Mouse (Mus musculus) limb, embryonic 14.5 days (tissue): ENCODE measurements around the gene Cln6. TPM values are rescaled to one million over a fixed set of nuclear protein-coding genes. Genes with fewer than 3 reads are reported as not detected.
"Not testable (repeated sequence)": the region's sequence is repeated elsewhere in the genome, so short reads cannot be mapped to it uniquely, and the experiment has no call there.

Experiments
- ATAC-seq: fragments of 200-750 bp; cut with Nextera tagmentation; 2 replicates; pipeline ENCODE4 v1.8.0; 2017; ENCODE audit warnings: low read depth, moderate number of reproducible peaks, moderate TSS enrichment; ENCODE audit not compliant: low FRiP score
- DNase-seq: peaks from one replicate; pipeline ENCODE4 v3.0.0-alpha.2; 2015; ENCODE audit warnings: low spot score
- H3K27ac ChIP-seq: fragments of 300-500 bp; sonication (generic); replicated peaks from 2 replicates; pipeline ENCODE4 v1.5.1; 2014; ENCODE audit warnings: low read depth, mild to moderate bottlenecking, low read length, moderate library complexity, mixed read lengths
- H3K27me3 ChIP-seq: fragments of 300-500 bp; sonication (generic); 2 replicates; pipeline ENCODE4 v1.6.1; 2014; ENCODE audit warnings: low read length, mixed read lengths; ENCODE audit not compliant: control insufficient read depth, insufficient read depth
- H3K36me3 ChIP-seq: fragments of 300-500 bp; sonication (generic); 2 replicates; pipeline ENCODE4 v1.6.1; 2014; ENCODE audit warnings: mild to moderate bottlenecking, low read length, moderate library complexity, mixed read lengths; ENCODE audit not compliant: control insufficient read depth, insufficient read depth
- H3K4me1 ChIP-seq: fragments of 300-500 bp; sonication (generic); 2 replicates; pipeline ENCODE4 v1.6.1; 2014; ENCODE audit warnings: antibody characterized with exemption, low read length, mixed read lengths; ENCODE audit not compliant: control insufficient read depth, insufficient read depth
- H3K4me2 ChIP-seq: fragments of 300-500 bp; sonication (generic); replicated peaks from 2 replicates; pipeline ENCODE4 v1.6.1; 2014; ENCODE audit warnings: low read depth, mild to moderate bottlenecking, low read length, moderate library complexity; ENCODE audit not compliant: severe bottlenecking
- H3K4me3 ChIP-seq: fragments of 300-500 bp; sonication (generic); replicated peaks from 2 replicates; pipeline ENCODE4 v1.5.1; 2014; ENCODE audit warnings: low read length
- H3K9ac ChIP-seq: fragments of 300-500 bp; sonication (generic); 2 replicates; pipeline ENCODE4 v1.6.1; 2014; ENCODE audit warnings: mild to moderate bottlenecking, low read depth, low read length, moderate library complexity; ENCODE audit not compliant: severe bottlenecking
- H3K9me3 ChIP-seq: fragments of 300-500 bp; sonication (generic); 2 replicates; pipeline ENCODE4 v1.6.1; 2016; ENCODE audit warnings: low read length; ENCODE audit not compliant: control insufficient read depth
- POLR2A ChIP-seq: fragments of 200-500 bp; IDR thresholded peaks from 2 replicates; pipeline ENCODE4 v1.8.0; 2012; ENCODE audit warnings: inconsistent platforms, mild to moderate bottlenecking, moderate library complexity, borderline replicate concordance; ENCODE audit not compliant: insufficient read depth, insufficient read length; ENCODE audit errors: extremely low read depth
- WGBS: fragments of 180-500 bp; shearing (Covaris S2); extraction: QIAGEN DNeasy Blood & Tissue Kit; methylation state at CpG from one replicate; pipeline ENCODE4 v1.1.7; 2014; 5-methylcytosine and 5-hydroxymethylcytosine counted together
- polyA plus RNA-seq, 2 experiments: library from polyadenylated mRNA; depleted of rRNA in 1 of 2; stranded (reverse) in 1 of 2; unstranded in 1 of 2; fragments of >200 nt; fragmentation: Nextera tagmentation in 1 of 2; extraction: Ambion mirVana in 1 of 2; gene quantifications; 2 replicates each; pipeline versions ENCODE4 v1.2.1 to v1.2.3; 2012 to 2014

The Cln6 gene
- polyA plus RNA-seq, 2 experiments, result 25.6 to 57.5 TPM

DNA sequence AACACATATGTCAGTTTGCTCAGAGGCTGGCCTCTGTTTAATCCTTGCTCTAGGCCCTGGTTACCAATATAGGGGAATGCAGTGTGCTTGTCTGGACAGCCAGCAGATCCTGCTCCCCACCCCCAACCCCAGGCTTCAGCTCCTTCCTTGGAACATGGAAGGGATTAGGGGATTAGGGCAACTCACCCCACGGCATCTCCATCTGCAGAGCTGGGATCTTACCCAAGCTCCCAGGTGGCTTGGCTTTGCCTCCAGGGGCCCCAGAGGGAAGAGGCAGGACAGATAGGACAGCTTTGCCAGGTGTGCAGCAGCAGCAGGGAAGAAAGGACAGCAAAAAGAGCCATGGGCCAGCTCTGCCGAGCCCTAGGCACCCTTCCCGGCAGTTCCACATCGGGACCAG, 22.3 kb downstream of the Cln6 start:
- Histone ChIP-seq H3K9me3 (no peaks in the 10 kb centered on the region), H3K4me3 (no peak overlapping the region), H3K4me2 (no peak overlapping the region), H3K27me3 (no peaks in the 10 kb centered on the region), H3K9ac (no peak overlapping the region), H3K27ac (no peak overlapping the region), H3K4me1 (peaks cover 31% of the 10 kb centered on the region), H3K36me3 (no peaks in the 10 kb centered on the region)
- TF ChIP-seq POLR2A, result no peak
- 60% methylated on average over 4 of the region's 4 CpGs for WGBS
- no peak for ATAC-seq
- no peak for DNase-seq

DNA sequence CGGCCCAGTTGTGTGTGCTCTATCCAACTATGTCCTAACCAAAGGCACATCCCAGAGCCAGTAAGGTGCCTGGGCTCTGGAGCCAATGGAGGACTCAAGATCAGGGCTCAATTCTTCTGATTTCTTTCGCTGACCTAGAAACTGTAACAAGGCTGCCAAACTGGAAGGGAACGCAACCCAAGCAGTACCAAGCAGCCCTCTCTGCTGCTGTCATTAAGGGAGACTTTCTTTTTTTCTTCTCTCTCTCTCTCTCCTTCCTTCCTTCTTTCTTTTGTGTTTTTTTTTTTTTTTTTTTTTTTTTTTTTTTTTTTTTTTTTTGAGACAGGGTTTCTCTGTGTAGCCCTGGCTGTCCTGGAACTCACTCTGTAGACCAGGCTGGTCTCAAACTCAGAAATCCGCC, 30.7 kb downstream of the Cln6 start:
- DNase-seq, H3K36me3 ChIP-seq, H3K9me3 ChIP-seq, ATAC-seq, H3K4me3 ChIP-seq, H3K4me2 ChIP-seq, H3K27ac ChIP-seq, H3K27me3 ChIP-seq, H3K4me1 ChIP-seq, H3K9ac ChIP-seq: not testable (repeated sequence)
- WGBS, result 89% methylated on average over 4 of the region's 4 CpGs

DNA sequence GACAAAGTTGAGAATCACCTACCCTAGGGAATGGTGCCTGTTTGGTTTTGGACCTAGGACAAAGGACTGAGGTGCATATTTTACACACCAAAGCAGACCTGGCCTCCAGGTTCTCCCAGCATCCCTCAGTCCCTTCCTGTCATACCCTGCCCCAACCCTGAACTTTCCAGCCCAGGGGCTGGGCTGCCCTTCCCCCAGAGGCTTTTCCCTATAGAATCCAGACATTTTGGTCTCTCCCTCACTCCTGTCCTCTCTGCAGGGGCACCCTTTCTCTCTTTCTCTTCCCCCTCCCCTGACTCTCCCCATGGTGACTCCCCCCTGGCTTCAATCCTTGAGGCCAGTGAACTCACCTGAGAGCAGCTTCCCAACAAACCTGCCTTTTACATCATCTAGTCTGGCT, 32.1 kb downstream of the Cln6 start:
- Histone ChIP-seq H3K9me3 (no peaks in the 10 kb centered on the region), H3K27me3 (no peaks in the 10 kb centered on the region), H3K4me3 (no peak overlapping the region), H3K27ac (no peak overlapping the region), H3K36me3 (no peaks in the 10 kb centered on the region), H3K9ac (no peak overlapping the region), H3K4me1 (no peaks in the 10 kb centered on the region), H3K4me2 (no peak overlapping the region)
- TF ChIP-seq POLR2A, result no peak
- ATAC-seq (no peak), DNase-seq (no peak)

DNA sequence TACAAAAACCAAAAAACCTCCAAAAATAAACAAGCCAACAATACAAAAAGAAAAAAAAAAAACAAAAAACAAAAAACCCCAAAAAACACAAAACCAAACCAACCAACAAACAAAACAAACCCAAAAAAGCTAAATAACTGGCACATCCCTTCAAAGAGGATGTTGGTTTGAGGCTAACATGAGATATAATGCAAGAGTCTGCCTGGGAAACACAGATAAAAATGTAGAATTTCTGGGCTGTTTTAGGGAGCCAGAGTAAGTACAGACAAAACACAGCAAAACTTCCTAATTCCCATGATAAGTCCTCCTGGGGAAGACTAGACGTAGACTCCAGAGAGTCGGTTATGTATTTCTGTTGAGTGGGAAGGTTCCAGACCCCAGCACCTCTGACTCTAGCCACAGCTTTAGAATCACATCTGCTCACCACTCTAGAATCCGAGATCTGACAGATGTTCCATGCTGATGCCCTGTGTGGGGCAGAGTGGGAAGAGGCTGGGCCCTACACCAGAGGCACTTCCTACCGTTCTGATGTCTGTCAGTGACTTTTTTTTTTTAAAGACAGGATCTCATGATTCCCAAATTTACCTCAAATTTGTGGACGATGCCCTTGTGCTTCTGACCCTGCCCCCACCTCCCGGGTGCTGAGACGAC, 38.5 kb downstream of the Cln6 start:
- H3K27ac ChIP-seq, result no peak overlapping the region
- DNase-seq, result no peak
- no peak overlapping the region for H3K4me3 ChIP-seq
- H3K4me1 ChIP-seq, result peaks cover 6% of the 10 kb centered on the region; the same call in 1 of the 2 replicates
- H3K4me2 ChIP-seq, result no peak overlapping the region
- TF ChIP-seq POLR2A, result no peak
- no peaks in the 10 kb centered on the region for H3K9me3 ChIP-seq
- no peaks in the 10 kb centered on the region for H3K27me3 ChIP-seq
- WGBS, result 80% methylated on average over 7 of the region's 7 CpGs
- no peak overlapping the region for H3K9ac ChIP-seq
- no peak for ATAC-seq
- H3K36me3 ChIP-seq, result peaks cover 28% of the 10 kb centered on the region

DNA sequence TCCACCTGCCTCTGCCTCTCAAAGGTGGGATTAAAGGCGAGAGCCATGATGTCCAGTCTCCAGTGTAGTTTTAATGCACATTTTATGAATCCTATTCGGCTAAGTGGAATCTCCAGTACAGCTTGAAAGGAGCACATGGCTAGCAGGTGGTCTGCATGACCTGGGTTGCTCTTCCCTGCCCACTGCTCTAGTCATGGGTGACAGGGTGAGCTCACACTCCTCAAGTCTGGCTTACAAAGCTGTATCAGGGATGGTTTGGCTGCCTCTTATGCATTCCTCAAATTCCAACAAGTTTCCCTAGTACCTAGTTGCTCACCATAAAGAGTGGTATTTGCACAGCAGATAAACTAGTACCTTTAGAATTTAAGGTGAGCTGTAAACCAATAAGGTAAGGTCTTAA, 39.2 kb downstream of the Cln6 start:
- DNase-seq (no peak), ATAC-seq (no peak)
- H3K27me3 ChIP-seq, result no peaks in the 10 kb centered on the region
- no peak overlapping the region for H3K4me3 ChIP-seq
- no peak overlapping the region for H3K4me2 ChIP-seq
- peaks cover 6% of the 10 kb centered on the region; the same call in 1 of the 2 replicates for H3K4me1 ChIP-seq
- H3K9ac ChIP-seq, result no peak overlapping the region
- no peaks in the 10 kb centered on the region for H3K9me3 ChIP-seq
- no peak for TF ChIP-seq POLR2A
- H3K36me3 ChIP-seq, result peaks cover 34% of the 10 kb centered on the region
- no peak overlapping the region for H3K27ac ChIP-seq
- WGBS, result 64% methylated on average over 2 of the region's 2 CpGs

DNA sequence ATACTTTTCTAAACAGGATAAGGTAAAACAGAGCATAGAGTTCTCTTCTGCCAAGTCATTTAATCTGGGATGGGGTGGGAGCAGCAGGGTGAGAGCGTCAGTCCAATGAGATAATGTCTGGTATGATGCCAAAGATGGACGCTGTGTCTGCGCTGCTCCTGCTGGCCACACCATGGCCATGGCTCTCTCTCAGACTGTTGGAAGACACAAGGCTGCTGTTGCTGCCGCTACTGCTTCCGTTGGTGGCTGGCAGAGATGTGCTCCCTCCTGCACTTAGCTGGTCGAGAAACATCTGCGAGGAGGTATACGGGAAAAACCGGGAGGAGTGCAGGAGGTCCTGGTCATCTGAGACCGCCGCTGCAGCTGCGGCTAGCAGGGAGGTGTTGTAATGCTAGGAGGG, 43.3 kb downstream of the Cln6 start:
- Histone ChIP-seq H3K4me2 (no peak overlapping the region), H3K9ac (no peak overlapping the region), H3K36me3 (peaks cover 67% of the 10 kb centered on the region), H3K27ac (no peak overlapping the region), H3K4me1 (peaks cover 6% of the 10 kb centered on the region; the same call in 1 of the 2 replicates), H3K4me3 (no peak overlapping the region), H3K9me3 (no peaks in the 10 kb centered on the region), H3K27me3 (no peaks in the 10 kb centered on the region)
- no peak for TF ChIP-seq POLR2A
- 67% methylated on average over 12 of the region's 12 CpGs for WGBS
- no peak for ATAC-seq
- DNase-seq, result no peak
